Mouse (Mus musculus): ENCODE measurements around the gene Iqgap1. TPM values are rescaled to one million over a fixed set of nuclear protein-coding genes. Genes with fewer than 3 reads are reported as not detected.
"Not testable (repeated sequence)": the region's sequence is repeated elsewhere in the genome, so short reads cannot be mapped to it uniquely, and the experiment has no call there.

Gene Iqgap1
- total RNA-seq, 1 experiment from 2014 or later = 141 TPM

- ATAC-seq (replicated peaks in 1 of 2; ENCODE audit: insufficient read depth in 1 of 2, low FRiP score in 2 of 2, low TSS enrichment in 1 of 2, low read depth in 1 of 2, poor library complexity in 2 of 2, severe bottlenecking in 2 of 2) = no peak
Observed at GRCm38 (mm10) chr7:80749624-80750023, 76.2 kb downstream of the Iqgap1 start.

- not testable (repeated sequence) for ATAC-seq (replicated peaks in 1 of 2; ENCODE audit: insufficient read depth in 1 of 2, low FRiP score in 2 of 2, low TSS enrichment in 1 of 2, low read depth in 1 of 2, poor library complexity in 2 of 2, severe bottlenecking in 2 of 2)
Observed at GRCm38 (mm10) chr7:80749109-80749508, 76.7 kb downstream of the Iqgap1 start.

- no peak for ATAC-seq (replicated peaks in 1 of 2; ENCODE audit: insufficient read depth in 1 of 2, low FRiP score in 2 of 2, low TSS enrichment in 1 of 2, low read depth in 1 of 2, poor library complexity in 2 of 2, severe bottlenecking in 2 of 2)
Observed at GRCm38 (mm10) chr7:80747371-80747770, 78.4 kb downstream of the Iqgap1 start.

- no peak for ATAC-seq (replicated peaks in 1 of 2; ENCODE audit: insufficient read depth in 1 of 2, low FRiP score in 2 of 2, low TSS enrichment in 1 of 2, low read depth in 1 of 2, poor library complexity in 2 of 2, severe bottlenecking in 2 of 2)
Observed at GRCm38 (mm10) chr7:80746166-80746761, 79.5 kb downstream of the Iqgap1 start.

- no peak for ATAC-seq (replicated peaks in 1 of 2; ENCODE audit: insufficient read depth in 1 of 2, low FRiP score in 2 of 2, low TSS enrichment in 1 of 2, low read depth in 1 of 2, poor library complexity in 2 of 2, severe bottlenecking in 2 of 2)
Observed at GRCm38 (mm10) chr7:80745746-80746145, 80.0 kb downstream of the Iqgap1 start.

- no peak for ATAC-seq (replicated peaks in 1 of 2; ENCODE audit: insufficient read depth in 1 of 2, low FRiP score in 2 of 2, low TSS enrichment in 1 of 2, low read depth in 1 of 2, poor library complexity in 2 of 2, severe bottlenecking in 2 of 2)
Observed at GRCm38 (mm10) chr7:80745250-80745649, 80.5 kb downstream of the Iqgap1 start.

- ATAC-seq (replicated peaks in 1 of 2; ENCODE audit: insufficient read depth in 1 of 2, low FRiP score in 2 of 2, low TSS enrichment in 1 of 2, low read depth in 1 of 2, poor library complexity in 2 of 2, severe bottlenecking in 2 of 2) = no peak
Observed at GRCm38 (mm10) chr7:80743920-80744630, 81.7 kb downstream of the Iqgap1 start.

- no peak for ATAC-seq (replicated peaks in 1 of 2; ENCODE audit: insufficient read depth in 1 of 2, low FRiP score in 2 of 2, low TSS enrichment in 1 of 2, low read depth in 1 of 2, poor library complexity in 2 of 2, severe bottlenecking in 2 of 2)
Observed at GRCm38 (mm10) chr7:80742671-80743070, 83.1 kb downstream of the Iqgap1 start.

- peak; percentile 63 to 69 for ATAC-seq (replicated peaks in 1 of 2; ENCODE audit: insufficient read depth in 1 of 2, low FRiP score in 2 of 2, low TSS enrichment in 1 of 2, low read depth in 1 of 2, poor library complexity in 2 of 2, severe bottlenecking in 2 of 2)
Observed at GRCm38 (mm10) chr7:80740954-80741353, 84.8 kb downstream of the Iqgap1 start.

GRCm38 (mm10) chr7:80736199-80736598, 89.6 kb downstream of the Iqgap1 start:
- ATAC-seq (replicated peaks in 1 of 2; ENCODE audit: insufficient read depth in 1 of 2, low FRiP score in 2 of 2, low TSS enrichment in 1 of 2, low read depth in 1 of 2, poor library complexity in 2 of 2, severe bottlenecking in 2 of 2) = 0 out of 4 replicates have a peak, but pooled peaks of 1 of the 2 experiments have one; percentile 17

GRCm38 (mm10) chr7:80732986-80733385, 92.8 kb downstream of the Iqgap1 start:
- no peak for ATAC-seq (replicated peaks in 1 of 2; ENCODE audit: insufficient read depth in 1 of 2, low FRiP score in 2 of 2, low TSS enrichment in 1 of 2, low read depth in 1 of 2, poor library complexity in 2 of 2, severe bottlenecking in 2 of 2)

GRCm38 (mm10) chr7:80729662-80730061, 96.1 kb downstream of the Iqgap1 start:
- ATAC-seq (replicated peaks in 1 of 2; ENCODE audit: insufficient read depth in 1 of 2, low FRiP score in 2 of 2, low TSS enrichment in 1 of 2, low read depth in 1 of 2, poor library complexity in 2 of 2, severe bottlenecking in 2 of 2) = peak; percentile 65 to 68

- ATAC-seq (replicated peaks in 1 of 2; ENCODE audit: insufficient read depth in 1 of 2, low FRiP score in 2 of 2, low TSS enrichment in 1 of 2, low read depth in 1 of 2, poor library complexity in 2 of 2, severe bottlenecking in 2 of 2) = no peak
Observed at GRCm38 (mm10) chr7:80721041-80721440, 104.7 kb downstream of the Iqgap1 start.

GRCm38 (mm10) chr7:80719582-80719981, 106.2 kb downstream of the Iqgap1 start:
- no peak for ATAC-seq (replicated peaks in 1 of 2; ENCODE audit: insufficient read depth in 1 of 2, low FRiP score in 2 of 2, low TSS enrichment in 1 of 2, low read depth in 1 of 2, poor library complexity in 2 of 2, severe bottlenecking in 2 of 2)

GRCm38 (mm10) chr7:80719038-80719437, 106.7 kb downstream of the Iqgap1 start:
- ATAC-seq (replicated peaks in 1 of 2; ENCODE audit: insufficient read depth in 1 of 2, low FRiP score in 2 of 2, low TSS enrichment in 1 of 2, low read depth in 1 of 2, poor library complexity in 2 of 2, severe bottlenecking in 2 of 2) = no peak

GRCm38 (mm10) chr7:80718471-80718870, 107.3 kb downstream of the Iqgap1 start:
- ATAC-seq (replicated peaks in 1 of 2; ENCODE audit: insufficient read depth in 1 of 2, low FRiP score in 2 of 2, low TSS enrichment in 1 of 2, low read depth in 1 of 2, poor library complexity in 2 of 2, severe bottlenecking in 2 of 2) = no peak; a peak in 1 of 4 replicates

- ATAC-seq (replicated peaks in 1 of 2; ENCODE audit: insufficient read depth in 1 of 2, low FRiP score in 2 of 2, low TSS enrichment in 1 of 2, low read depth in 1 of 2, poor library complexity in 2 of 2, severe bottlenecking in 2 of 2) = no peak
Observed at GRCm38 (mm10) chr7:80716758-80717157, 109.0 kb downstream of the Iqgap1 start.

- peak; percentile 65 to 72; a peak in 3 of 4 replicates for ATAC-seq (replicated peaks in 1 of 2; ENCODE audit: insufficient read depth in 1 of 2, low FRiP score in 2 of 2, low TSS enrichment in 1 of 2, low read depth in 1 of 2, poor library complexity in 2 of 2, severe bottlenecking in 2 of 2)
Observed at GRCm38 (mm10) chr7:80715306-80715705, 110.5 kb downstream of the Iqgap1 start.

- ATAC-seq (replicated peaks in 1 of 2; ENCODE audit: insufficient read depth in 1 of 2, low FRiP score in 2 of 2, low TSS enrichment in 1 of 2, low read depth in 1 of 2, poor library complexity in 2 of 2, severe bottlenecking in 2 of 2) = no peak
Observed at GRCm38 (mm10) chr7:80711496-80711895, 114.3 kb downstream of the Iqgap1 start.
